Mouse (Mus musculus) frontal cortex, adult (tissue): ENCODE results near the gene Cped1.
A peak's percentile ranks its signal among the peaks of the same experiment; 100 is the strongest.
"Not testable (repeated sequence)": the region's sequence is repeated elsewhere in the genome, so short reads cannot be mapped to it uniquely, and the experiment has no call there.

Source experiments
- ATAC-seq: cut with Nextera tagmentation; 2 replicates; pipeline ENCODE4 v1.9.2; 2017; ENCODE audit warnings: mild to moderate bottlenecking, moderate library complexity, mixed read lengths; ENCODE audit not compliant: low TSS enrichment

The Cped1 gene

DNA sequence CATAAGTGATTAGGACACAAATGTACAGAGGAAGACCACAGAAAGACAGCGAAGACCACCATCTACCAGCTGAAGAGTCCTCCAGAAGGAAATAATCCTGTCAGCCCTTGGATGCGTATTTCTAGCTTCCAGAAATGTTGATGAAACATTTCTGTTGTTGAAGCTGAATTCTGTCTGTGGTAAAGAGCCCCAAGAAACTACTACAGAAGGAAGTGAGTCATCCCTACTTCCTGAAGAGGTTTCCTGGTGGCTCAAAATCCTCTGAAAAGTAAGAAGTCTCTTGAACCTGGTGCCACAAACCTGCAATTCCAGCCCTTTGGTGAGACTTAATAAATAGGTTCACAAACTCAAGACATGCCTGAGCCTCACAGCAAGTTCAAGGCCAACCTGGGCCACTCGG is 245.5 kb downstream of the Cped1 start:
- no peak for ATAC-seq

DNA sequence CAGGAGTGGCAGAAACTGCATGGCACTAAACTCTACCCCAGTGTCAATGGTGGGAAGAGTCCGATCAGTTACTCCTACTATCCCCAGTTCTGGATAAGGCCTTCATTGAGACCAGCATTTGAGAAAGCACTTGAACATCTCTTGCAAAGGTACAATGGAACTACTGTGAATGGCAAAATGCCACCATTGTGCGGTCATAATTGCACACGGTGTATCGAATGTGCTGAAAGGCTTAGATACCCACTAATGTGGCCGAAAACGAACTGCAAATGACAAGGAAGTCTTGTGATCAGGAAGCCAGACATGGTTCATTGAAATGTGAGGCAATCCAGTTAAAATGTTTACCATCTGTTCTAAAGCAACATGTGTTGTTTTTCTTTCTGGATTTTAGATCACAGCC is 247.8 kb downstream of the Cped1 start:
- ATAC-seq: no peak

DNA sequence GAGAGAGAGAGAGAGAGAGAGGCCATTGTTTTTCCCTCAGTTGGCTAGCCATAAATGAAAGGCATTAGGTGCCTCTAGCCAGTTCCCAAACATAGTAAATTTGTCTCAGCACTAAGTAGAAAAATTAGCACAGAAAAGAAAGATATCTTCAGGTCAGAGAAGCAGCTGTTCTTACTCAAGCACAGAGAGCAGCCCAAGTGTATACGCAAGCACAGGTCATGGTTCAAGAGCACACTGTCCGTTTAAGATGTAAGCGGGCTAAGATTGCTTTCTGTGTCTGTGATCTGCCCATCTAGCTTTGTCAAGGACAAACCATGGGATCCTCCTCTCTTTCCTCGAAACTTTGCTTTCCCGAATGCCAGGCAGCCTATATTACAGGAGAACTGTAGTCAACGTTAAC is 249.4 kb downstream of the Cped1 start:
- no peak for ATAC-seq

DNA sequence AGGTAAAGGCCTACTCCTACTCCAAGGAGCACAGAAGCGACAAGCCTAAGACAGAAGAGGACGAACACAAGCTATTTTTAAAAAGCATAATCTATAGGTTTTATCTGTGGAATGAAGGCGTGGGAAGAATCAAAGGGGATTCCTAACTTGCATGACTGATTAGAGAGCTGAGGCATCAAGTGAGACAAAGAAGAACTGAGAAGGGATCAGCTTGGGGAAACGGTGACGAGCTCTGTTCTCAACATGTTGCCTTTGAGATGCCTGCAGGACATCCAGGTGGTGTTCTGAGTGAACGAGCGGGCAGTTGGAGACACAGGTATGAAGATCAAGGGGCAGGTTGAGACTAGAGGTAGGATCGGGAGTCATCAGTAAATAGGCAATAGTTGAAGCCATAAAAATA is 257.6 kb downstream of the Cped1 start:
- no peak for ATAC-seq

DNA sequence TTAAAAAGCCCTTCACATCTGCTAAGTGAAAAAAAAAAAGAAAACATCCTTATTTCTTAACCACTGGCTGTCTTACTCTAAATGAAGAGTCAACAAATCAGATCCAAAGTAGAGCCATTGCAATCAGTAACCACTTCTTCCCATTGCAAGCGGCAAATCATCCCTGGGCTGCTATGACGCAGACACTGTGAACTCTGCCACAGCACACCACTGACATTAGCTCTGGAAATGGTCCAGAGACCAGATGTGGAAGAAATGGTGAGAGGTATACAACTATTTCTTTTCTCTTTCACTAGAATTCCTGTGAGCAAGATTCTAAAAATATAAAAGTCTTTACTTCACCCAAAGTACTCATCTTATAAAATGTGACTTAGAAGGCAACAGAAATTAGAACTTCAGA is 261.0 kb downstream of the Cped1 start:
- ATAC-seq: no peak

DNA sequence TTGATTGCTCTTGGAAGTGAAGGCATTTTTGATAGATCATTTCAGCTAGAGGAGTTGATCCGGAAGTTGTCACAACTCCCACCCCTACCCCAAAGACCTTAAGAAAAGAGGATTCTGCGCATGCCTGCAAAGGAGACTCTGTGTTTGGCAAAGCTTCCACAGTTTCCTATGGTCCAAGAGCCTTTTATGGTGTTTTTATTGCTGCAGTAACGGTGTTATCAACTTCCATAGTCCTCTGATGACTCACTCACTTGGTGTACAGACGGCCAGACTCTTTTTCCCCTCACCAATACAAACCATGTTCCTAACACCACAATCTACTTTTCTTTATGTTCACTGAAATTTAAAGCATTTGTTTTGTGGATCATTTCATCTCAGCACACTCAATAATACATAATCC is 273.1 kb downstream of the Cped1 start:
- no peak for ATAC-seq

DNA sequence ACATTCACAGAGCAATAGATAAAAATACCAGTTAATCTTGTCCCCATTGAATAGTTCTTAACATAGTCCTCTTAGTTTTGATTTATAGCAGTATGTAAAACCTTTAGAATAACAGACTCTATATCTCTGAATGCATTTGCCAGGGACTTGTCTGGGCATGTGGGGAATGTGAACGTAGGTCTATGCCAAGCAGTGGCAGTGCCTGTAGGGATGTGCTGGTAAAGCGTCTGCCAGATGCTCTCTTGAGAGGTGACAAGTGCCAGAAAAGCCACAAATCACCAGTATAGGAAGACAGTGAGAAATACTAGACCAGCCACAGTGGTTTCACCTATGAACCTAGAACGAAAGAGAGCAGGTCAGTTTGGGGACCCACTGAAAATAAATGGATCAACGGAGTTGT is 276.8 kb downstream of the Cped1 start:
- ATAC-seq: no peak

DNA sequence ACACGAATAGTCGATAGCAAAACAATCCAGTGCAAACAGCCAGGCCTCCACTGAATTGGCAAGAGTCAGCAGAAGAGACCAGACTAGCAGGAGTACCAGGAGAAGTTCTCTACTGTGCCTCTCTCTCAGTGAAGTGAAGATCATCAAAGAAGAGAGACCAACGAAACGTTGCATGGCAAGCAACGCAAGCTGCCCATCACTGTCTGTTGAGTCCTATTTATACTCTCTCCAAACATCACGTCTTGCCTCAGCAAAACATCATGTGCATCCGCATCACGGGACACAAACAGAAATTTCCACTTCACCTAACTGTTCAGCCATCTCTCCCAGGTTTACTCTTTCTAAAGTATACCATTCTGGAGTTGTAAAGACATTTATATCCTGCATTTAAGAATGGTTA is 278.4 kb downstream of the Cped1 start:
- ATAC-seq: not testable (repeated sequence)

DNA sequence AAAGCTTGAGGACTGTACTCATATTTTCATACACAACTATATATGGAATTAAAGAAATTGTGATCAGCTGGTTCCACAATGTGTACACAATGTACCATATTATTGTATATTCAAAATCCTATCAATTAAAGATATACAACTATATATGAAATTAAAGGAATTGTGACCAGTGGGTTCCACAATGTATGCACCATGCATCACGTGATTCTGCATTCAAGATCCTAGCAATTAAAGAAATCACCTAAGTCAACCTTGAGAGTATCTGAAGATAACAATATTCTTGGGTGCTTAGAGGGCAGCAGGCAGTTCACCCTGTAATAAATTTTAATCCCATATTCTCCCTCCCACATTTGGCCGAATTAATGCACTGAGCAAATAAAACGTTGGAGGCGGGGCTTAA is 280.3 kb downstream of the Cped1 start:
- ATAC-seq: no peak

DNA sequence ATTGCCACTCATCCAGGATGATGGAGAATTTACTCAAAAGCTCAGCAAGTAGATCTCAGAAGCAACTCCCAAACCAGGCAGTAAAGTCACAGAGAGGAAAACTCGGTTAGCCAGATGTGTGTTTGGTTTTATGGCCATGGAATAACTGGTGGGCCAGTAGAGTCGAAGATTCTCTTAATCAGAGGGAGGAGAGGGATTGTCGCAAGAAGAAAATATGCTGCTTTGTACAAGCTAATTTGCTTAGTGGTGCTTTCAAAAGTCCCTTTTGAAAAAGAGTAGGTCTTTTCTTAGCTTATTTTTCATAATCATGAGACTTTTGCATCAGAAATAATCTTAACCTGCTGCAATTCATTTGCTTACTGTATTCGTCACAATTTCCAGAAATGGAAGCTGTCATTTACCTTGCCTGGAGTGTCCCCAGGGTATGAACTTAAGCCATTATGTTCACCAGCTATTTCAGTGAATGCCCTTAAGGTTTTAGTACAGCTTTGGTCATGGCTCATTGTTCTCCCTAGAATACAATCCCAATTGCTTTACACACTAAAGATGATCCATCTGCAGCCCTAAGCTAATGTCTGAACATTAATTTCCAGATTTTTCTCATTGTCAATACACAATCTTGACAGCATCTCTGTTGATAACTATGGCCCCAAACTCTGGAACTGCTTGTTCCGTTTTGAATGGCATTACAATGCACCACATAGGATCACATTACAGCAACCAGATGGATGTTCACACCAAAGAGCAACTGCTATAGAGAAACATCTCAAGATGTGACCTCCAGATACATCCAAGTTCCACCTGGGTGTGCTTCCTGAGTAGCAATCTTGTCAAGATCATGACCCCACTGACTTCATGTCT is 282.3 kb downstream of the Cped1 start:
- ATAC-seq: no peak

DNA sequence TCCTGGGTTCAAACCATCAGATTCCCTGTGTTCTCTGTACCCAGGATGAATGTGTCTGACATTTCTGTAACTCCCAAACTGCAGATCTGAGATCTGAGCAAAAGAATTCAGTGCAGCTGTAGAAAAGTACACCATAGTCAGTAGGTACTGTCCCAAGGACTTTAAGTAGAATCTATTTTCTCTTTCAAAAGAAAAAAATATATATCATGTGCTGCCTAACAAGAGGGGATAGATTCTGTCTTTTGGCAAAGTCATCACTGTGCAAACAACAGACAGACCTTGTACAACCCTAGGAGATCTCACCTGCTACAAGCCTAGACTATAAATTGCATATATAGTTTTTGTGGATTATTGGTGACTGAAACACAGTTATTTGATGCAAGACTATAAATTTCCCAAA is 283.0 kb downstream of the Cped1 start:
- ATAC-seq: no peak

DNA sequence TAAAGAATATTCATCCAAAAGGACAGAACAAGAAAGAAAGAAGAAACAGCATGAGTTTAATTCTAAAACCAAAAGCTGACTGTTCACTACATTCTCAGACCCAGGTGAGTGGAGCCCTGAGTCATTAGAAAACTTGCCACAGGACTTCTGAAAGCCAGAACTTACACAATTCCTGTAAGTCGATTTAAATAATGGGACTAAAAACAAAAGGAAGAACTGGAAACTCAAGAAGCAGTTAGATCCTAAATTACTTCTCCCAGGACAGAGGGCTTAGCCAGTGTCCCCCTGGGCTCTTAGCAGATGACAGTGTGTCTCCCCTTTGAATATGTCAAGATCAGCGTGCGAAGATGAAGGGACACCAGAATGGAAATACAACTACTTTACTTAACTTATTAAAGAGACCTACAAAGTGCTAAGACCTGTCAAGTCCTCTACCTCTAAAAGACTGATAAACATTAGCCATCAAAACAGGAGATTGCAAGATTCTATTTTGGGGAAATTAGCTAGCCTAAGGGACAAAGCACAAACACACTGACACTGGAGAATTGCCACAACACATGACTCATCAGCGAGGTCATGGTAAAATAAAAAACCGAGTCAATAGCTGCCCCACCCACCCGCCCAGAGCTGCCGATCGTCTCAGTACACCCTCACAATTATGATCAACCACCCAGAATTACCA is 284.3 kb downstream of the Cped1 start:
- ATAC-seq: no peak

DNA sequence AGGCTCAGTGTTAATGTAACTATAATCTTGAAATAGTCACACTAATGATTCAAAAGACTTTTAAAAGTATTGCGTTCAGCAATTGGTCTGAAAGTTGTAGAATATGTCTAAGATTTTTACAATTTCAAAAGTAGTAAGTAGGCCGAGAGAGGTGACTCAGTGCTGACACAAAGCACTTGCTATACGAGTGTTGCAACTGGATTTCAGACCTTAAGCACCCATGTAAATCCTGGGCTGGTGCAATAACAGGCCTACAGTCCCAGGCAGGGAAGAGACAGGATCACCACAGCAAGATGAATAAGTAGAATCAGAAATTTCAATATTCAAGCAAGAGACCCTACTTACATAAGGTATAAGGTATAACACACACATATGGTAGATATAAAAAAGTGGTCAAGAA is 292.2 kb downstream of the Cped1 start:
- no peak for ATAC-seq

DNA sequence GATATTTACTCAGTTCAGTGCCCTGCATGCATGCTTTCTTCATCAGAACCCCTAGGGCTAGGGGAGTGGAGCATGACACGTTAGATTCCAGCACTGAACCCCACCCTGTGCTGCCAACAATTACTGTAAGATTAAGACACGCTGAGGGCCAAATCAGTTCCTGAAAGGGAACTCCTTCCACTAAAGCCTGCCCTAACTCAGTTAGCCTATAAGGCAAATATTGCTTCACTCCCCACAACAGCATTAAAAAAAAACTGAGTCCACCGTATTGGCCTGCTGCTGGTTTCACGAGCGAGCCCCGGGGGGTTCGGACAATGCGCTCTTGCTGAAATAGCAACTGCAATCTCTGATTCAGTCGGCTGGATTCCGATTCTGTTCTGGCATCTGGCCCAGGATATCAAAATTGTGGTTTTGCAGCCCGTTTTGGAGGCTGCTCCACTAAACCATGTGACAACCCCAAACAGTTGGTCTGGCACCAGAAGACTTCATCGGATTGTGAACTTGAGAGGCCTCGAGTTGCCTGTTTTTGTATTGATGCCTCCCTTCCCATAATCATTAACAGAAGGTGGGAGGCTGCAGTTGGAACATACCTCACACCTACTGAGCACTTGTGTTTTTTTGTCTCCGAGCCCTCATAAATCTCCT is 294.6 kb downstream of the Cped1 start:
- peak; percentile 52 for ATAC-seq

DNA sequence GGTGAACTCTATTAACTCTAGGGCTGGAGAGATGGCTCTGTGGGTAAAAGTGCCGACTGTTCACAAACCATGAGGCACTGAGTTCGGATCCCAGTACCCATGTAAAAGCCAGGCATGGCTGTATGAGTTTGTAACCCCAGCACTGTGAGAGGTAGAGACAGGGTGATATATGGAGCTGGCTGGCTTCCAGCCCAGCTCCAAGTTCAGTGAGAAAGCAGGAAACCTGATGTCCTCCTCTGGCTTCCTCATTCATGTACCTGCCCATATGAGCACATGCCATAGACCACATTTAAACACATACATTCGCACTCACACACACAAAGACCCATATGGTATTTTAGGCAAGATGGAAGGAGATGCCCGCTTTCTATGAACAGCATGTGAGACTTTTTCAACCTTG is 296.7 kb downstream of the Cped1 start:
- no peak for ATAC-seq

DNA sequence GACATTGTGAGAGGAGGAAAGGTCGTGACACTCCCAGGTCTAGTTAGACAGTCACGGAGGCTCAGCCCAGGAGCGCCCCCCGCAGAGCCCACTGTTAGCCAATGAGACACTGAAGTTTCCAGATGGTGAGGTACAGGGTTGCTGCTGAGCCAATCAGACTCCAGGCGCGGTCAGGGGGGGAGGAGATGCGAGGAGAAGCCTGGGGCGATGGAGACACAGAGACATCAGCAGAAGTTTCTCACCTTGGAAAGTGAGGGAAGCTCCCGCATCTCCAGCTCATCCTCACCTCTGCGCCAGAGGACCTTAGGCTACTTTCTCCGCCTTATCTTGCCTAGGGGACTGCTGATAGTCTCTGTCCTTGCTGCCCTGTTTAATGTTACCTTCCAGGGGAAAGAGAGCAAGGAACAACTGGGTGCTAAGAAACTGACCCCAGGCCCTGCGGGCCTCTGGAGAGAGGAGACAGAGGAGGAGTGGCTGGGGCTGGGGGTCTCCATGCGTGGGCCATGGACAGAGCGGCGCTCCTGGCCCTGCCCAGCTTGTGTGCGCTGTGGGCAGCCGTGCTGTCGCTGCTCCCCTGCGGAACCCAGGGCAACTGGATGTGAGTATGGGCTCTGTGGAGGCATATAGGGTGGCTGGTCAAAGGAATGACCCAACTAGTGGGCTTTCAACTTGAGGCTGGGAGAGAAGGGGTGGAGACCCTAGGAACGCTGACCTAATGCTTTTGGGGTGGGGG is 302.5 kb downstream of the Cped1 start, which contains the start of gene Wnt16:
TSS of gene Wnt16 (plus strand) at position 224 of the 733 bp plus-strand sequence.
- ATAC-seq: peak; percentile 91

DNA sequence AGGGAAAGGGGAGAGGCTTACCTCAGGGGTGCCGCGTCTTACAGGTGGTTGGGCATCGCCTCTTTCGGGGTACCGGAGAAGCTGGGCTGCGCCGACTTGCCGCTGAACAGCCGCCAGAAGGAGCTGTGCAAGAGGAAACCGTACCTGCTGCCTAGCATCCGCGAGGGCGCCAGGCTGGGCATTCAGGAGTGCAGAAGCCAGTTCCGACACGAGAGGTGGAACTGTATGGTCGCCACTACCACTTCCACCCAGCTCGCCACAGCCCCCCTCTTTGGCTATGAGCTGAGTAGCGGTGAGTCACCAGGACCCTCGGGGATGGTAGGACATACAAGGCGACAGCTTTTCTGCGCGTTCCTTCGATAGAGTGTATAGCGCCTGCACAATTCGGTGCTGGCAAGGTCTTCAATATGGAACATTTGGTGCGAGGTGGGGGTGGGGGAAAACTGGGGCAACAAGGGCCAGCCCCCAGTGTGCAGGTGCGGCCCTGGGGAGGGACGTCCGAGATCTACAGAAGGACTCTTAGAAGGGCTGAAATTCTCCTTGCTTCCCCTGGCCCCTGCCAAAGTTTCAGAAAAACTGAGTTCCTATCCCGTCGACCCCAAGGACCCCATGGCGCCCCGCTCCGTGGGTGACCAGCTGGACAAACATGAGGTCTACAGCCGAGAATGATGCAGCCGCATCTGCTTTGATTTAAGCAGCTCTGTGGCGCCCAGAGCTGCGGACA is 303.2 kb downstream of the Cped1 start:
- ATAC-seq: peak; percentile 78

DNA sequence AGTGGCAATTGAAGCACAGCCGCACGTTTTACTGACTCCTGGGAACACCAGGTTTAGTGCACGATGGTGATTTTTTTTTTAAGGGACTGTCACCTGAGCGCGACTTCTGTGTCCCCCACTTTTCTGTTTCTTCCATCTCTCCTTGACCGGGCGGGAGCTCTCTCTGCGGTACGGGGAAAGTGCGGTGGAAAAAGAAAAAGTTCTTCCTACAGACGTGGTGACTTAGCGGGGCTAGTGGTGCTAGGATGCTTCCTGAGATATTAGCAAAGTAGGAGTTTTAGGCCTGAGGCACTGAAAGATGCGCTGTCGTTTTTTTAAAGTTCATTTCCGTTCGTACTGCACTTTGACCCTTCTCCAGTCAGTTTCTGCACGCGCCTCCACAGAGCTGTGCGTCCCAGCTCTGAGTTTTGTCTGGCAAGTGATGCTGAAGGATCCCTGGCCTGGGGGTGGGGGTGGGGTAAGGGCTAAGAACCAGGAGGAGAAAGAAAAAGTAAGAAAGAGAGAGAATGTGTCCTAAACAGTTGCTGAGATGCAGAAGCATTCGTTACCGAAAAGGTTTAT is 303.8 kb downstream of the Cped1 start:
- ATAC-seq: no peak

DNA sequence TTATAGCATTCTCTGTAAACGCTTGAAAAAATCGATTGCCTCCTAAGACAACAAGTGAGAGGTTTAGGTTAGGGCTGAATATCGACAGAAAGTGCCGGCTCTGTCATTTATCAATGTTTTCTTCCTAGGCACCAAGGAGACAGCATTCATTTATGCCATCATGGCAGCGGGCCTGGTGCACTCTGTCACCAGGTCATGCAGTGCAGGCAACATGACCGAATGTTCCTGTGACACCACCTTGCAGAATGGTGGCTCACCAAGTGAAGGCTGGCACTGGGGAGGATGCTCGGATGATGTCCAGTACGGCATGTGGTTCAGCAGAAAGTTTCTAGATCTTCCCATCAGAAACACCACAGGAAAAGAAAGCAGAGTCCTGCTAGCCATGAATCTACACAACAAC is 305.1 kb downstream of the Cped1 start:
- ATAC-seq: no peak

DNA sequence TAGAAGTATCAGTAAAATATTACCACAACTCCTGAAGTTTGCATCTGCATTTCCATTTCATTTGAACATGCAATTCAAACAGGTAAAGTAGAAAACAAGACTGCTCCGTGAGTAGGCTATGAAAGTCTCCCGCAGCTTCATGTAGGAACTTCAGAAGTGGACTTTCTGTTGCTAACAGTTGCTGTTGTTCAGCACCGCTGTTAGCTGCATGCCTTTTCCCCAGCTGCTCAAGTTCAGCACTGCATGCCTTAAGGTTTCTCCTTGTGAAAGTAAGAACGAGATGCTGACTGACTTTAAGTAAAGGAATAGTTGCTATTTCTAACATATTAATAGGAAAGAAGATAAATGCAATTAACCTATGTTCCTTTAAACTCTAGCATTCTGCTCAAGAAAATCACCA is 306.3 kb downstream of the Cped1 start:
- ATAC-seq: no peak

DNA sequence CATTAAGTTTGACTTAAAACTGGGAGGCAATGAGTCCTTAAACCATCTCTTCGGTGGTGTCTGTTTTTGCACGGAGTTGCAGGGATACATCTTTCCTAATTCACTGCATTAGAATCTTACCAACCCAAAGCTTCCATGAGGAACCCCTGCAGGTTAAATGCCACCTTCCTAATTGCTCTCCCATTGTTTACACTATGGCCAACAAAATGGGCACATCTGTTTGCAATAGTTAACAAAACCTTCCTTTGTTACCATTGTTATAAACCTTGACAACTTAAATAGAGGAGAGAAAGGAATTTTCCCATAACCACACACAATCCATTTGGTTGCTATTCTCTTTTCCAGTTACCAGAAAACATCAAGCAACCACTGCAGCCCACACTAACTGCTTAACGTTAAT is 308.2 kb downstream of the Cped1 start:
- no peak for ATAC-seq
